Mouse (Mus musculus): ENCODE results near the gene Slc46a2. TPM values are rescaled to one million over a fixed set of nuclear protein-coding genes. Genes with fewer than 3 reads are reported as not detected.

Slc46a2 gene
- polyA plus RNA-seq, 1 experiment, result 15.8 TPM

DNA sequence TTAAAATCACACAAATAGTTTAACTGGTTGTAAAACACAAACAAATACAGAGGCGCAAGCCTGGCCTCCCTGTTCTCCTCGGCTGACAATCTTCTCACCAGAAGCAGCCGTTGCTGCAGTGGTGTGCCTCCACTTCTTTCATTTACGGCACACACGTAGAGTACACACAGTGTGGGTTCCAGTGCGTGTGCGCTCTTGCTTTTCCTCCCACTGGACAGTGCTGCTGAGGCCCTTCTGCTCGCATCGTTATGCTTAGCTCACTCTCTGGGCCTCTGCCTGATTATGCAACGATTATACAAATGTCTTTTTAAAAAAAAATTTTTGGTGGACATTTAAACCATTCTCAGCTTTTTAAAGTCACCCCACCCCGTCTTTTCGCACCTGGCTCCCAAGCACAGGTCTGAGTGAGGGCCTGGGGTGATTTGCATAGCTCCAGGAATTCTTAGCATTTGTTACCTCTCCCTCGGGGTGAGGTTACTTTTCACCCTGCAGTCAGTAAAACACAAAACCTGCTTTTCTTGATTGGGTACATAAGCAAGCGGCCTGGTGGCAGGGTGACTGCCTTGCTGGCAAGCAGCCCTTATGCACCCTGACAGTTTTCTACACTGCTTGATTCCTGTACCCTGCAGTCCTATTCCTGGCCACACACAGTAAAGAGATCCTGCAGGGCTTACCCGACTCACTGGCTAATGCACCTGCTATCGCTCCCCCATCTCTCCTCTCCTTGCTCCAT is 55.0 kb downstream of the Slc46a2 start:
- no peak for DNase-seq (ENCODE audit: low read depth)

Other genes starting within 250 kb of the Slc46a2 start
- 7.6 and 7.9 TPM in 2 replicates for gene Inip, start 113.5 kb downstream of the Slc46a2 start, polyA plus RNA-seq (2012; rRNA removed)
- 6.2 and 7.0 TPM in 2 replicates for gene Snx30, start 109.2 kb downstream of the Slc46a2 start, polyA plus RNA-seq (2012; rRNA removed)
- 0.23 and 0.69 TPM in 2 replicates for gene Mup4, start 45.7 kb upstream of the Slc46a2 start, polyA plus RNA-seq (2012; rRNA removed)
- 2.3 and 2.4 TPM in 2 replicates for gene Mup6, start 49.2 kb upstream of the Slc46a2 start, polyA plus RNA-seq (2012; rRNA removed)
- gene Mup7, start 155.4 kb upstream of the Slc46a2 start, polyA plus RNA-seq (2012; rRNA removed), result not detected in 2 replicates
- not detected in 2 replicates for gene Mup2, start 239.2 kb upstream of the Slc46a2 start, polyA plus RNA-seq (2012; rRNA removed)